Mouse (Mus musculus): ENCODE data around the gene Xrcc5. TPM values are rescaled to one million over a fixed set of nuclear protein-coding genes. Genes with fewer than 3 reads are reported as not detected.

Xrcc5 gene
- polyA plus RNA-seq, 1 experiment = 11.4 TPM

- no peak for TF ChIP-seq POLR2A (IDR thresholded peaks at IDR 0.05; ENCODE audit: borderline replicate concordance, extremely low read depth, insufficient read depth, insufficient read length, poor library complexity, severe bottlenecking)
- DNase-seq (ENCODE audit: low read depth) = peak; percentile 80
Measured at GRCm38 (mm10) chr1:72400616-72401015, 93.4 kb downstream of the Xrcc5 start.

GRCm38 (mm10) chr1:72401331-72402069 is 94.3 kb downstream of the Xrcc5 start:
- no peak for TF ChIP-seq POLR2A (IDR thresholded peaks at IDR 0.05; ENCODE audit: borderline replicate concordance, extremely low read depth, insufficient read depth, insufficient read length, poor library complexity, severe bottlenecking)
- TF ChIP-seq CTCF (IDR thresholded peaks at IDR 0.05; ENCODE audit: borderline replicate concordance, extremely low read depth, insufficient read depth, insufficient read length) = no peak
- no peak for DNase-seq (ENCODE audit: low read depth)

- peak; percentile 78 for DNase-seq (ENCODE audit: low read depth)
- no peak for TF ChIP-seq POLR2A (IDR thresholded peaks at IDR 0.05; ENCODE audit: borderline replicate concordance, extremely low read depth, insufficient read depth, insufficient read length, poor library complexity, severe bottlenecking)
Measured at GRCm38 (mm10) chr1:72406505-72407079, 99.4 kb downstream of the Xrcc5 start.

- TF ChIP-seq CTCF (IDR thresholded peaks at IDR 0.05; ENCODE audit: borderline replicate concordance, extremely low read depth, insufficient read depth, insufficient read length) (no peak), POLR2A (IDR thresholded peaks at IDR 0.05; ENCODE audit: borderline replicate concordance, extremely low read depth, insufficient read depth, insufficient read length, poor library complexity, severe bottlenecking) (no peak)
- peak; percentile 31 for DNase-seq (ENCODE audit: low read depth)
Measured at GRCm38 (mm10) chr1:72409936-72410335, 102.7 kb downstream of the Xrcc5 start.

- no peak for DNase-seq (ENCODE audit: low read depth)
- TF ChIP-seq CTCF (IDR thresholded peaks at IDR 0.05; ENCODE audit: borderline replicate concordance, extremely low read depth, insufficient read depth, insufficient read length) (no peak), POLR2A (IDR thresholded peaks at IDR 0.05; ENCODE audit: borderline replicate concordance, extremely low read depth, insufficient read depth, insufficient read length, poor library complexity, severe bottlenecking) (no peak)
Measured at GRCm38 (mm10) chr1:72411108-72411507, 103.9 kb downstream of the Xrcc5 start.

GRCm38 (mm10) chr1:72413205-72413604 is 106.0 kb downstream of the Xrcc5 start:
- DNase-seq (ENCODE audit: low read depth) = no peak
- TF ChIP-seq POLR2A (IDR thresholded peaks at IDR 0.05; ENCODE audit: borderline replicate concordance, extremely low read depth, insufficient read depth, insufficient read length, poor library complexity, severe bottlenecking) (no peak), CTCF (IDR thresholded peaks at IDR 0.05; ENCODE audit: borderline replicate concordance, extremely low read depth, insufficient read depth, insufficient read length) (no peak)

- peak; percentile 74 for DNase-seq (ENCODE audit: low read depth)
- TF ChIP-seq POLR2A (IDR thresholded peaks at IDR 0.05; ENCODE audit: borderline replicate concordance, extremely low read depth, insufficient read depth, insufficient read length, poor library complexity, severe bottlenecking) (no peak), CTCF (IDR thresholded peaks at IDR 0.05; ENCODE audit: borderline replicate concordance, extremely low read depth, insufficient read depth, insufficient read length) (no peak)
Measured at GRCm38 (mm10) chr1:72414133-72414532, 106.9 kb downstream of the Xrcc5 start.

GRCm38 (mm10) chr1:72414561-72415253 is 107.5 kb downstream of the Xrcc5 start:
- peak; percentile 40 for DNase-seq (ENCODE audit: low read depth)
- no peak for TF ChIP-seq POLR2A (IDR thresholded peaks at IDR 0.05; ENCODE audit: borderline replicate concordance, extremely low read depth, insufficient read depth, insufficient read length, poor library complexity, severe bottlenecking)
- no peak for TF ChIP-seq CTCF (IDR thresholded peaks at IDR 0.05; ENCODE audit: borderline replicate concordance, extremely low read depth, insufficient read depth, insufficient read length)

GRCm38 (mm10) chr1:72418744-72419655 is 111.8 kb downstream of the Xrcc5 start:
- peak; percentile 49 for DNase-seq (ENCODE audit: low read depth)
- TF ChIP-seq POLR2A (IDR thresholded peaks at IDR 0.05; ENCODE audit: borderline replicate concordance, extremely low read depth, insufficient read depth, insufficient read length, poor library complexity, severe bottlenecking) (no peak), CTCF (IDR thresholded peaks at IDR 0.05; ENCODE audit: borderline replicate concordance, extremely low read depth, insufficient read depth, insufficient read length) (no peak)

- no peak for TF ChIP-seq CTCF (IDR thresholded peaks at IDR 0.05; ENCODE audit: borderline replicate concordance, extremely low read depth, insufficient read depth, insufficient read length)
- TF ChIP-seq POLR2A (IDR thresholded peaks at IDR 0.05; ENCODE audit: borderline replicate concordance, extremely low read depth, insufficient read depth, insufficient read length, poor library complexity, severe bottlenecking) = no peak
Measured at GRCm38 (mm10) chr1:72420220-72420619, 113.0 kb downstream of the Xrcc5 start.

GRCm38 (mm10) chr1:72422121-72422520 is 114.9 kb downstream of the Xrcc5 start:
- TF ChIP-seq CTCF (IDR thresholded peaks at IDR 0.05; ENCODE audit: borderline replicate concordance, extremely low read depth, insufficient read depth, insufficient read length) (no peak), POLR2A (IDR thresholded peaks at IDR 0.05; ENCODE audit: borderline replicate concordance, extremely low read depth, insufficient read depth, insufficient read length, poor library complexity, severe bottlenecking) (no peak)
- DNase-seq (ENCODE audit: low read depth) = no peak

More at GRCm38 (mm10) chr1:72420220-72420619, 113.0 kb downstream of the Xrcc5 start:
- no peak for DNase-seq (ENCODE audit: low read depth)

Data from brain, embryonic 14.5 days (tissue).